Mouse (Mus musculus): ENCODE results near the gene Alg5. TPM values are rescaled to one million over a fixed set of nuclear protein-coding genes. Genes with fewer than 3 reads are reported as not detected.
A peak's percentile ranks its signal among the peaks of the same experiment; 100 is the strongest.

Alg5 gene
- polyA plus RNA-seq, 1 experiment from 2014 or later, result 66.3 TPM

DNA sequence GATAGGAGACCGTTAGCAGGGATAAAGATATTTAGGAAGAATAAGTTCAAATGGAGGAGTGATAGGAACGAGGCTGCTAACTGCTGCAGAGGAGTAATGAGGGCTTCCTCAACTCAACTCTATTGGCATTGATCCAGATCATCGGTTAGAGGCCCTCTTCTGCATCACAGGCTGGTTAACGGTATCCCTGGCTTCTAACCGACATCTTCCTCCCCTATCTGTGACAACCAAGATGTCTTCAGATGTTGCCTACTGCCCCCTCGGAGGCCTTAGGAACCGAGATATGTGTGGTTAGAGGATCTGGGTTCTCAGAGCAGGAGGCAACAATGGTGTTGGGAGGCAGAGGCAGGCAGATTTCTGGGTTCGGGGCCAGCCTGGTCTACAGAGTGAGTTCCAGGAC, 33.3 kb downstream of the Alg5 start:
- Histone ChIP-seq H3K27me3 (replicated peaks; ENCODE audit: control insufficient read depth, insufficient read depth, low read length) (no peaks in the 10 kb centered on the region), H3K36me3 (ENCODE audit: control insufficient read depth, insufficient read depth, low read length) (no peaks in the 10 kb centered on the region), H3K27ac (replicated peaks; ENCODE audit: low read depth, low read length) (no peak overlapping the region), H3K9me3 (ENCODE audit: control insufficient read depth, low read length) (0 out of 2 replicates have a peak, but pooled peaks cover under 1% of the 10 kb centered on the region), H3K4me1 (ENCODE audit: control insufficient read depth, insufficient read depth, low read length) (no peaks in the 10 kb centered on the region), H3K4me3 (ENCODE audit: low read depth, low read length) (no peak overlapping the region), H3K9ac (ENCODE audit: low read depth, low read length) (no peak overlapping the region), H3K4me2 (ENCODE audit: low read depth, low read length) (no peak overlapping the region)
- WGBS, result 90% methylated on average over 8 of the region's 8 CpGs
- ATAC-seq (ENCODE audit: low read depth) (no peak), DNase-seq (ENCODE audit: low spot score) (no peak)

DNA sequence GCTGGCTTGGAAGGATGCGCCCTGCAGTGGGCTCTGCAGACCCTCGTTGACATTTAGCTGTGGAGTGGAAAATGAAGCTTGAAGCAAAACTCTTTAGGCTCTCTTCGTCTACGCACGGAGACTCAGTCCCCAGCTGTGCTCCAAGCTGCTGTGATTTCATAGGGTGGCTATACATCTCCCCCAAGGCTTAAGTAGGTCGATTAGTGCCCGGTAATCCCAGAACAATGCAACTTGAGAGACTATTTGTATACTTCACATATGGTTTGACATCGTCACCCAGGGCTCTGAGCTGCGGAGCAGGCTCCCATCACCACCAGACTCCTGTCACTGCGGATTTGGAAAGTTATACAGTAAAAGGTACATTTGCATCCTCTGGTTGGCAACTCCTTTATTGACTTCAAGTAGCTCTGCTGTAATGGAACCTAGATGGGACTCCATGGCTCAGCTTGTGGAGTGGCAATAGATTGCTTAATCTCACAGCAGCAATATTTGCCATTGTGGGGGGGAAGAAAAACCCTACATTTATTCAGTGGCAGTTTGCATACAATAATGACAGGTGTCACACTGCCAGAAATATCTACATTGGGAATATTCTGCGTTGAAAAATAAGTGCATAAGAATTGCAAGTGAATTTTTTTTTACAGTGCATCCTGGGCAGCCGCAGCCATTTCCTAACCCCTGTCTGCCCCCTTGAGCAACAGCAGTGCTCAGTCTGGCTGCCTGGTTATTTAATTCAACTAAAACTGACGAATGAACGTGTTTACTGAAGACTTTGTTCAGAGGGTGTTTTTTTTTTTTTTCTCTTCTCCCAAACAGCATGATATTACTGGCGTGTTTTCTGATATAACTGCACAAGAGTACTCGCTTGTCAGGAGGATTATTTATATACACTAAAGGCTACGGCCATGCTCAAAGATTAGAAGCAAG, 34.3 kb downstream of the Alg5 start:
- Histone ChIP-seq H3K4me3 (ENCODE audit: low read depth, low read length) (no peak overlapping the region), H3K27me3 (replicated peaks; ENCODE audit: control insufficient read depth, insufficient read depth, low read length) (no peaks in the 10 kb centered on the region), H3K36me3 (ENCODE audit: control insufficient read depth, insufficient read depth, low read length) (no peaks in the 10 kb centered on the region), H3K4me1 (ENCODE audit: control insufficient read depth, insufficient read depth, low read length) (no peaks in the 10 kb centered on the region), H3K4me2 (ENCODE audit: low read depth, low read length) (no peak overlapping the region), H3K9ac (ENCODE audit: low read depth, low read length) (no peak overlapping the region), H3K9me3 (ENCODE audit: control insufficient read depth, low read length) (0 out of 2 replicates have a peak, but pooled peaks cover 3% of the 10 kb centered on the region), H3K27ac (replicated peaks; ENCODE audit: low read depth, low read length) (no peak overlapping the region)
- 67% methylated on average over 17 of the region's 17 CpGs for WGBS
- ATAC-seq (ENCODE audit: low read depth) (peak; percentile 56; the same call in 1 of the 2 replicates), DNase-seq (ENCODE audit: low spot score) (peak; percentile 17)

DNA sequence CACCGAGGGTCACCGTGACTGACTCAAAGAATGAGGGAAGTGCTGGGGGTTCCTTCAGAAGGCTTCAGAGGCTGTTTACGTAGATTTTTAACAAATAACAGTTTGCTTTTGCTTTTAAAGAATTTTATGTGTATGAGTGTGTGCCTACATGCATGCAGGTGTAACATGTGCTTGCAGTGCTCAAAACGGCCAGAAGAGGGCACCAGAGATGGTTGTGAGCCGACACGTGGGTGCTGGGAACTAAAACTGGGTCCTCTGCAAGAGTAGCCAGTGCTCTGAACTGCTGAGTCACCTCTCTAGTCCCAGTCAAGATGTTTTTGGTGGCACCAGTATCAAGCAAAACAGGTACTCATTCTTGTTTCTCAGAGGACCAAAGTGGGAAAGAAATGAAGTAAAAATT, 38.3 kb downstream of the Alg5 start:
- no peak for ATAC-seq (ENCODE audit: low read depth)
- no peak overlapping the region for H3K4me2 ChIP-seq (ENCODE audit: low read depth, low read length)
- no peaks in the 10 kb centered on the region for H3K36me3 ChIP-seq (ENCODE audit: control insufficient read depth, insufficient read depth, low read length)
- no peak for DNase-seq (ENCODE audit: low spot score)
- no peak overlapping the region for H3K9ac ChIP-seq (ENCODE audit: low read depth, low read length)
- H3K4me1 ChIP-seq (ENCODE audit: control insufficient read depth, insufficient read depth, low read length), result no peaks in the 10 kb centered on the region
- WGBS, result 80% methylated on average over 6 of the region's 6 CpGs
- H3K27me3 ChIP-seq (replicated peaks; ENCODE audit: control insufficient read depth, insufficient read depth, low read length), result no peaks in the 10 kb centered on the region
- no peak overlapping the region for H3K27ac ChIP-seq (replicated peaks; ENCODE audit: low read depth, low read length)
- H3K4me3 ChIP-seq (ENCODE audit: low read depth, low read length), result no peak overlapping the region
- H3K9me3 ChIP-seq (ENCODE audit: control insufficient read depth, low read length), result 0 out of 2 replicates have a peak, but pooled peaks cover 3% of the 10 kb centered on the region

DNA sequence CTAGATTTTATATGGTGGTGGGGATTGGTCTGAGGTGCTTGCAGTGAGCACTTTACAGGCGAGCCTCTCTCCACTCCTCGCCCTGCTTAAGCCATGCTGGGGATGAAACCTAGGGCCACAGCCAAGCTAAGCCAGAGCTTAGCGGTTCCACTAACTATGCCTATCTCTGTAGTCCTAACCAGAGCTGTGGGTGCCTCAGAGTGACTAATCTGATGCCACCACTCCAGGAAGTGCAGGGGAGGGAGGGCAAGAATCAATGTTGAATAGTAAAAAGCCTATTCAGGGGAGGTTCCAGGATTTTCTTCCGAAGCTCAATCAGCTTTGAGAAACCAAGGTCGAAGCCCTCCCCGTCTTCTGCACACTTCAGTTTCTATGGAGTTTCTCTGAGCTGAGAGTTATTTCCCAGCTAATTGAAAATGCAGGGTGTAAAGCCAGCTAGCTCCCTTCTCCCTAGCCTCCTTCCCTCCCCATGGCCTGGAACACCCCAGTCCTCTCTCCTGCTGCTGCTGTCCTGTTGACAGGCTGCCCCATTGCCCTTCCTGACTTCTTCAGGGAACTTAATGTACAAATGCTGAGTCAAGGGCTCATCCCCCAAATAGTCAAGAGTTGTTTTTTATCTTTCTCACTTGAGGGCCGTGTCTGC, 40.8 kb downstream of the Alg5 start:
- Histone ChIP-seq H3K36me3 (ENCODE audit: control insufficient read depth, insufficient read depth, low read length) (0 out of 2 replicates have a peak, but pooled peaks cover 2% of the 10 kb centered on the region), H3K27ac (replicated peaks; ENCODE audit: low read depth, low read length) (no peak overlapping the region), H3K9ac (ENCODE audit: low read depth, low read length) (no peak overlapping the region), H3K4me1 (ENCODE audit: control insufficient read depth, insufficient read depth, low read length) (no peaks in the 10 kb centered on the region), H3K4me2 (ENCODE audit: low read depth, low read length) (no peak overlapping the region), H3K9me3 (ENCODE audit: control insufficient read depth, low read length) (0 out of 2 replicates have a peak, but pooled peaks cover 6% of the 10 kb centered on the region), H3K4me3 (ENCODE audit: low read depth, low read length) (no peak overlapping the region), H3K27me3 (replicated peaks; ENCODE audit: control insufficient read depth, insufficient read depth, low read length) (no peaks in the 10 kb centered on the region)
- ATAC-seq (ENCODE audit: low read depth) (no peak), DNase-seq (ENCODE audit: low spot score) (no peak)
- 76% methylated on average over 7 of the region's 7 CpGs for WGBS

DNA sequence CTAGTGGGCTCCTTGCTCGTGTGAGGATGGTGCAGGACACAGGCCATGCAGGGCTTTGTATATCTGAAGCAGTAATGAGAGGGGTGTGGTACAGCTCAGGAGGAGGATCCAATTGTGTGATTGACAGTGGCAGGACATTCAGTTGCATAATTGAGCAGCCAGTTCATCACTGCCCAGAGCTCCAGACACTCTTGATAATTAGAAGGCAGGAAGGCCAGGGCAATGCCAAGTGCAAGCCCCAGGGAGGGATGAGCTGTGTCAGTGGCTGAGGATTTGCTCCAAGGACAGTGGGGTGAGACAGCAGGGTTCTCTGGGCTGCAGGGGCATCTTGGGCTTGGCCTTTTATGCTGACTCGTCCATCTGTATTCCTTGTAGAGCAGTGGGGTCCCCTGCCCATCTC, 55.3 kb downstream of the Alg5 start:
- Histone ChIP-seq H3K4me2 (ENCODE audit: low read depth, low read length) (no peak overlapping the region), H3K9me3 (ENCODE audit: control insufficient read depth, low read length) (peaks cover 14% of the 10 kb centered on the region), H3K27ac (replicated peaks; ENCODE audit: low read depth, low read length) (no peak overlapping the region), H3K36me3 (ENCODE audit: control insufficient read depth, insufficient read depth, low read length) (peaks cover 36% of the 10 kb centered on the region; the same call in 1 of the 2 replicates), H3K4me1 (ENCODE audit: control insufficient read depth, insufficient read depth, low read length) (no peaks in the 10 kb centered on the region), H3K27me3 (replicated peaks; ENCODE audit: control insufficient read depth, insufficient read depth, low read length) (no peaks in the 10 kb centered on the region), H3K4me3 (ENCODE audit: low read depth, low read length) (no peak overlapping the region), H3K9ac (ENCODE audit: low read depth, low read length) (no peak overlapping the region)
- no peak for ATAC-seq (ENCODE audit: low read depth)
- WGBS, result 52% methylated on average over 2 of the region's 2 CpGs
- no peak for DNase-seq (ENCODE audit: low spot score)

DNA sequence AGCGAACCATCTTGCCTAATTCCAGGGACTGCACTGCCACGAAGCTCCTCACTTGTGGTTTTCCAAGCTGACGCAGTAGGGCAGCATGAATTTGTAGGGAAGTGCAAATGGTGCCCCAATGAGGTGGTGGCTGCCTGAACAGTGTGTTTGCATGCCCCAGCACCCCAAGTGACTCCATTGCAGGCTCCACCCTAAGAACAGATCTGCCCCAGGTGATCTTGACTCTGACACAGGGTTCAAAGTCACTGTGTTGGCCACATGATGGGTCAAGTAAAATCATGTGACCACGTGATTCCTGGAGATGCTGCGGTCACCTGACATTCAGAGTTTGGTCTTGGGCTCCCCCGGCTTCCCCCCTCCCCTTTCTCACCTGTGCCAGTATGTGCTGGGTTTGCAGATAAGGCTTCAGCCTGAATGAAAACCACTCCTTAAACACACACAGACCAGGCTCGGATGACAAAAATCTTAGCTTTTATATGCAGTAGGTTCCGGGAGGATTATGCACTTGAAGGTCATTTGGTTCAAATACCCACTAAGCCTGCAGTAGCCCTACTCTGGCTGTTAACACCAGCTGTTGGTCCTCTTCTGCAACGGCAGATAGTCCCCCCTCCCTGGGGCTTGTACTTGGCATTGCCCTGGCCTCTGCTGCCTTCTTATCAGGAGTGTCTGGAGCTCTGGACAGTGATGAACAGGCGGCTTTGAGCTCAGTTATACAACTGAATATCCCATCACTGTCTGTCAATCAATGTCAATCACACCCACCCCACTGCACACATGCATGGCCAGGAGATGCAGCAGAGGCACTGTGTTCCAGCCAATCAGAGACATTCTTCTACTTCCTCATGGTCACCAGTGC, 56.7 kb downstream of the Alg5 start:
- no peaks in the 10 kb centered on the region for H3K4me1 ChIP-seq (ENCODE audit: control insufficient read depth, insufficient read depth, low read length)
- WGBS, result 67% methylated on average over 10 of the region's 10 CpGs
- no peak overlapping the region for H3K9ac ChIP-seq (ENCODE audit: low read depth, low read length)
- ATAC-seq (ENCODE audit: low read depth) (no peak), DNase-seq (ENCODE audit: low spot score) (no peak)
- no peaks in the 10 kb centered on the region for H3K27me3 ChIP-seq (replicated peaks; ENCODE audit: control insufficient read depth, insufficient read depth, low read length)
- H3K4me2 ChIP-seq (ENCODE audit: low read depth, low read length), result no peak overlapping the region
- H3K9me3 ChIP-seq (ENCODE audit: control insufficient read depth, low read length), result peaks cover 14% of the 10 kb centered on the region
- no peak overlapping the region for H3K4me3 ChIP-seq (ENCODE audit: low read depth, low read length)
- H3K27ac ChIP-seq (replicated peaks; ENCODE audit: low read depth, low read length), result no peak overlapping the region
- peaks cover 27% of the 10 kb centered on the region; the same call in 1 of the 2 replicates for H3K36me3 ChIP-seq (ENCODE audit: control insufficient read depth, insufficient read depth, low read length)

DNA sequence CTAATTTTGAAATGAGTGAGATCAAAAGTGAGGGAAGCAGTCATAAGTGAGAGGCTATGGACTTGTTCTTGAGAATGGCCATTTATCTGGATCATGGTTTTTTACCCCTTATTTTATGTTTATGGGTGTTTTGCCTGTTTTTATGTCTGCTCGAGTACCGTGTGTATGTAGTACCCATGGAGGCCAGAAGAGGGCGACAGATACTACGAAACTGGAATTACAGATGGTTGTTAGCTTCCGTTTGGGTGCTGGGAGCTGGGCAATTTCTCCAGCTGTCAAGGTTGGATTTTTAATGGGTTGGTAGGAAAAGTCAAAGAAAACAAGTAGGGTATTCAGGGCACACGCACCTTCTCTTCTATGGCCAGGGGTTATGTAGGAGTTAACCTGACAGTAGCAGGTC, 58.4 kb downstream of the Alg5 start:
- WGBS, result 87% methylated on average over 6 of the region's 6 CpGs
- Histone ChIP-seq H3K4me3 (ENCODE audit: low read depth, low read length) (no peak overlapping the region), H3K4me2 (ENCODE audit: low read depth, low read length) (no peak overlapping the region), H3K36me3 (ENCODE audit: control insufficient read depth, insufficient read depth, low read length) (peaks cover 27% of the 10 kb centered on the region; the same call in 1 of the 2 replicates), H3K4me1 (ENCODE audit: control insufficient read depth, insufficient read depth, low read length) (no peaks in the 10 kb centered on the region), H3K9me3 (ENCODE audit: control insufficient read depth, low read length) (peaks cover 14% of the 10 kb centered on the region), H3K9ac (ENCODE audit: low read depth, low read length) (no peak overlapping the region), H3K27ac (replicated peaks; ENCODE audit: low read depth, low read length) (no peak overlapping the region), H3K27me3 (replicated peaks; ENCODE audit: control insufficient read depth, insufficient read depth, low read length) (no peaks in the 10 kb centered on the region)
- DNase-seq (ENCODE audit: low spot score) (no peak), ATAC-seq (ENCODE audit: low read depth) (no peak)

DNA sequence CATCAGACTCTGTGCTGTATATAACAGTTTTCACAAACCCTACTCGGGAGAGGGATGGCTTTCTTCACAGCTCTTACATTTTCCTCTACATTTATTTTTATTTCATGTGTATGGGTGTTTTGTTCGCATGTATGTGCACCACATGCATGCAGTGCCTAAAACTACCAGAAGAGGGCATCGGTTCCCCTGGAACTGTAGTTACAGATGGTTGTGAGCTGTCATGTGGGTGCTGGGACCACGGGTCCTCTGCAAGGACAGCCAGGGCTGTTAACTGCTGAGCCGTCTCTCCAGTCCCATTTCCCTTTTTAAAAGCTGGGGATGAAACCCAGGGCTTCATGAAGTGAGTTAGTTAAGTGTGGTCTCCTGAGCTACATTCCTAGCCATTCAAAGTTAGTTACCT, 60.0 kb downstream of the Alg5 start:
- H3K27ac ChIP-seq (replicated peaks; ENCODE audit: low read depth, low read length), result no peak overlapping the region
- peaks cover 22% of the 10 kb centered on the region; the same call in 1 of the 2 replicates for H3K36me3 ChIP-seq (ENCODE audit: control insufficient read depth, insufficient read depth, low read length)
- ATAC-seq (ENCODE audit: low read depth) (no peak), DNase-seq (ENCODE audit: low spot score) (no peak)
- no peak overlapping the region for H3K4me3 ChIP-seq (ENCODE audit: low read depth, low read length)
- no peaks in the 10 kb centered on the region for H3K27me3 ChIP-seq (replicated peaks; ENCODE audit: control insufficient read depth, insufficient read depth, low read length)
- peaks cover 14% of the 10 kb centered on the region for H3K9me3 ChIP-seq (ENCODE audit: control insufficient read depth, low read length)
- WGBS, result 95% methylated on average over 5 of the region's 5 CpGs
- H3K9ac ChIP-seq (ENCODE audit: low read depth, low read length), result no peak overlapping the region
- no peaks in the 10 kb centered on the region for H3K4me1 ChIP-seq (ENCODE audit: control insufficient read depth, insufficient read depth, low read length)
- H3K4me2 ChIP-seq (ENCODE audit: low read depth, low read length), result no peak overlapping the region
